Mouse (Mus musculus) kidney, postnatal 0 days (tissue): ENCODE results near the gene Psmb3. TPM values are rescaled to one million over a fixed set of nuclear protein-coding genes. Genes with fewer than 3 reads are reported as not detected.

Experiments used
- ATAC-seq: fragments of 200-750 bp; cut with Nextera tagmentation; replicated peaks from 2 replicates; pipeline ENCODE4 v1.8.0; 2017; ENCODE audit warnings: low read depth, moderate number of reproducible peaks, moderate TSS enrichment, moderate library complexity; ENCODE audit not compliant: low FRiP score
- DNase-seq: peaks from one replicate; pipeline ENCODE4 v3.0.0-alpha.2; 2016; ENCODE audit warnings: low spot score
- H3K27ac ChIP-seq: fragments of 300-500 bp; sonication (generic); 2 replicates; pipeline ENCODE4 v1.5.1; 2014; ENCODE audit warnings: mild to moderate bottlenecking
- H3K27me3 ChIP-seq: fragments of 300-500 bp; sonication (generic); 2 replicates; pipeline ENCODE4 v1.6.1; 2014; ENCODE audit warnings: low read length, mixed read lengths; ENCODE audit not compliant: insufficient read depth
- H3K36me3 ChIP-seq: fragments of 300-500 bp; sonication (generic); 2 replicates; pipeline ENCODE4 v1.6.1; 2014; ENCODE audit warnings: low read length, mixed read lengths; ENCODE audit not compliant: insufficient read depth
- H3K4me1 ChIP-seq: fragments of 300-500 bp; sonication (generic); replicated peaks from 2 replicates; pipeline ENCODE4 v1.6.1; 2014; ENCODE audit warnings: antibody characterized with exemption, low read length, mixed read lengths; ENCODE audit not compliant: insufficient read depth
- H3K4me2 ChIP-seq: fragments of 300-500 bp; sonication (generic); 2 replicates; pipeline ENCODE4 v1.6.1; 2014; ENCODE audit warnings: mild to moderate bottlenecking, low read length, moderate library complexity, mixed read lengths
- H3K4me3 ChIP-seq: fragments of 300-500 bp; sonication (generic); replicated peaks from 2 replicates; pipeline ENCODE4 v1.5.1; 2014; ENCODE audit warnings: low read depth, low read length
- H3K9ac ChIP-seq: fragments of 300-500 bp; sonication (generic); 2 replicates; pipeline ENCODE4 v1.6.1; 2014; ENCODE audit warnings: low read depth, low read length
- H3K9me3 ChIP-seq: fragments of 300-500 bp; sonication (generic); replicated peaks from 2 replicates; pipeline ENCODE4 v1.6.1; 2016; ENCODE audit warnings: low read length, inconsistent platforms, mixed read lengths
- CTCF ChIP-seq: IDR thresholded peaks from 2 replicates; pipeline ENCODE4 v1.5.1; 2016; ENCODE audit warnings: antibody characterized with exemption, low read depth, mild to moderate bottlenecking, moderate library complexity
- WGBS: fragments of 180-500 bp; shearing (Covaris S2); extraction: QIAGEN DNeasy Blood & Tissue Kit; methylation state at CpG from one replicate; pipeline ENCODE4 v1.1.7; 2014; 5-methylcytosine and 5-hydroxymethylcytosine counted together
- polyA plus RNA-seq: library from polyadenylated mRNA; unstranded; fragments of >200 nt; fragmentation: Nextera tagmentation; extraction: Ambion mirVana; gene quantifications from 2 replicates; pipeline ENCODE4 v1.2.1, GENCODE M21; 2015

Psmb3 gene
- polyA plus RNA-seq, 1 experiment from 2014 or later, result 541 TPM

DNA sequence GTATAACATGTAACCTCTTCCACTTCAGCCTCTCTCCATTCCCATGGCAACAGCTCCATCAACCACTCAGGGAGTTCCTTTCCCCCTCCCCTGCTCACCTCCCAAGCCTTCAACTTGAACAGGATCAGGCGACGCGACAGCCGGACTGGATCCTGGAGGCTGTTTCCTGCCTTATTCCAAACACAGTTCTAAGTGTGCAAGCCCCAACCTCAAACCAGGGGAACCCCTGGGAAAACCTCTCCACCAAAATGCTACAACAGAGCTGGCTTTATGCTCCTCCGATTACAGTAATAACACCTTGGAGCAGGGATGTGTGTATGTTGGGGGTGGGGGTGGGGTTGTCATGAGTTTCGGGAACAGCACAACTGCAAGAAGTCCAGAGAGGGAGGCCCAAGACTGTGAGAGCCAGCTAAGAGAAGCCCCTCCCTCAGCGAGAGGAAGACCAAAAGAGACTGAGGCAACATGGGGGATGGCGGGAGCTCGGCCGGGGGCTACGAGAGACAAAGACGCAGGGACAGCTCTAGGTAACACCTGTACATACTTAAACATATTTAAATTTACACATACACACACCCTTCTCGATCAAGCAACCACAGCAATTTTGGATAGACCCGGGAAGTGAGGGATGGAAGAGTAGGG, 5.2 kb upstream of the Psmb3 start:
- H3K9me3 ChIP-seq, result no peaks in the 10 kb centered on the region
- peak overlapping the region; percentile 93 for H3K4me2 ChIP-seq
- DNase-seq (peak; percentile 69), ATAC-seq (no peak)
- TF ChIP-seq CTCF, result no peak
- H3K27me3 ChIP-seq, result no peaks in the 10 kb centered on the region
- peak overlapping the region; percentile 98 for H3K27ac ChIP-seq
- H3K4me3 ChIP-seq, result peak overlapping the region; percentile 93
- under 1% methylated on average over 14 of the region's 14 CpGs for WGBS
- H3K9ac ChIP-seq, result peak overlapping the region; percentile 93
- H3K4me1 ChIP-seq, result peaks cover 35% of the 10 kb centered on the region
- H3K36me3 ChIP-seq, result 0 out of 2 replicates have a peak, but pooled peaks cover 4% of the 10 kb centered on the region

DNA sequence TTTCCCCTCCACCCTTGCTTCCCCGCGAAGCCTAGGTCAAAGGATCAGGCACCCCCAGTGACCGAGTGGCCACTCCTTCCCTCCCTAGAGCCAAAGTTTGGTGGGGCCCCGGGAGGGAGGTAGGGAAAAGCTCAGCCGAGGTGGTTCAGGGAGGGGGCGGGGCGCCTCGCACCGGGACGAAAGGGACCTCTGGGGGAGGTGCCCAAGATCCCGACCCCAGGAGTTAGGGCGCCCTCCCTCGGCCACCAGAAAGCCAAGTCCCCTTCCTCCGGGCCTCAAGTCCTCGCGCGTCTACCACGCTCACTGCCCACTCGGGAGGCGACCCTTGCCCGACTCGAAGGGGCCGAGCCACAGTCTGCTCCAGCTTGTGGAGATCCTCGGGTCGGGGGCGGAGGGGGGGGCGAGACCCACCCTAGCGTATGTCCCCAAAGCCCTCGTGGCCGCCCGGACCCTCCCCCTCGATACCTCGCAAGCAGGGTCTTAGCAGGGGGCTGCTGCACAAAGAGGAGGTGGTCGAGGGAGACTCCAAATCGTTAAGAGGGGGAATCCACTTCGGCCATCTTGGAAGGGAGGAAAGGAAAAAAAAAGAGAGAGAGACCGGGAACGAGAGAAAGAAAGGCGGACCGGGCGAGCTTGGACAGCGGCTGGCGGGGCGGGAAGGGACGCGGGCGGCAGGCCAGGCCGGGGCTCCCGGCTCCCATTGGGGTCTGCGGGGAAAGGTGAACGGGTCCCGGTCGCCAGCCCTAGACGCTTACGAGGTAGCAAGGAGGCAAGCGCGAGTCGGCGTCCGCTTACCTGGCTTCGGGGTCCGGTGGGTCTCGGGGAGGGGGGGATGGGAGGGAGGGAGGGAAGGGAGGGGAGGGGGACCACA, 4.2 kb upstream of the Psmb3 start:
- Histone ChIP-seq H3K36me3 (no peaks in the 10 kb centered on the region), H3K4me3 (peak overlapping the region; percentile 93), H3K27me3 (no peaks in the 10 kb centered on the region), H3K4me1 (peaks cover 35% of the 10 kb centered on the region), H3K4me2 (peak overlapping the region; percentile 93), H3K9me3 (no peaks in the 10 kb centered on the region), H3K27ac (peak overlapping the region; percentile 98), H3K9ac (peak overlapping the region; percentile 93)
- DNase-seq (peak; percentile 86), ATAC-seq (0 out of 2 replicates have a peak, but pooled peaks have one; percentile 1)
- WGBS, result 0% methylated on average over 59 of the region's 63 CpGs
- peak; percentile 62 for TF ChIP-seq CTCF

DNA sequence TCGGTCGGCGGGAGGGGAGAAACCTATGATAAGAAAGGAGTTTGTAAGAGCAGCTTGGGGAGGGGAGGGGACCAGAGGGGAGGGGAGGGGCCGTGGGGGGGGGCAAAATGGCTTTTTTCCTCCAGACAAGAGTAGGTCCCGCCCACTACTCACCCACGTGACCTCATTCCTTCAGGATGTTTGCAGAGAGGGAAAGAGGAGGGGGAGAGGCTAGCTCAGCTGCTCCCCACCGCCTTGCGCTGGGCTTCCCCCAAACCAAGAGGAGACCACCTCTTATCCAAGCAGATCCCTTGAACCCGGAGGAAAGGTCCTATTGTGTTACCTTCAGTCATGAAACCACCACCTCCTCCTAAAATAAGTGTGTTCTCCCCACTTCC, 3.6 kb upstream of the Psmb3 start:
- ATAC-seq (peak; percentile 6), DNase-seq (peak; percentile 98)
- Histone ChIP-seq H3K4me1 (peaks cover 35% of the 10 kb centered on the region), H3K4me2 (peak overlapping the region; percentile 93), H3K9ac (peak overlapping the region; percentile 93), H3K9me3 (no peaks in the 10 kb centered on the region), H3K27ac (peak overlapping the region; percentile 98), H3K4me3 (peak overlapping the region; percentile 93), H3K27me3 (no peaks in the 10 kb centered on the region), H3K36me3 (no peaks in the 10 kb centered on the region)
- whole genome bisulfite sequencing, result 5% methylated on average over 4 of the region's 9 CpGs
- TF ChIP-seq CTCF, result no peak

DNA sequence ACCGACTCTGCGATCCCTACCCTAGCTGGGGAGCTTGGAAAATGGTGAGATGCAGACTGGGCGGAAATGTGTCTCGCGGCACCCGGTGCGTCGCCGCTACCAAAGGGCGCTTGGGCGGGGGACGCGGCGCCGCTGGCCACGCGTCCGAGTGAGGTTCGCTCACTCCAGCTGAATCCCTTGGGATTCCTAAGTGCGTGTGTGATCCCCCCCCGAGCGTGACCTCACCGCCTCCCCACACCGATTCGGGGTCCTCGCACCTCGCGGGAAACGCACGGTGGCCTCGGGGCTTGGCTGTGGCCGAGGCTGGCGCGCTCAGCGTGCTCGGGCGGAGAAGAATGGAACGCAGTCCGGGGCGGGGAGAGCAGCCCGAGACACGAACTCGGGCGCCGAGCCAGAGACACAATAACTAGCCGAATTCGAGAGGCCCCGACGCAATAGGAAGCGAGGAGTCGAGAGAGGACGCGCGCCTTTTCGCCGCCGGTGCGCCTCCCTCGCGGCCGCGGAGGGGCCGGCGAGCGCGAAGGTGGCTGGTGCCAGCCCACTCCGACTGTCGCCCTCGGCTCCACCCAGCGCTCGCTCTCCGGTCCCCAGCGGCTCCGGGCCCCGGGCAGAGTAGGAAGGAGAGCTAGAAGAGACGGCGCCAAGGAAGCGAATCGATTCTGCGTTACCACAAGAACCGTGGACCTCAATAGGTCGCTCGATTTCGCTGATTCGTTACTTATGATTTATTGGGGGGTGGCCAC, 3.0 kb upstream of the Psmb3 start, which contains the start of gene Pcgf2:
Pcgf2 (minus strand) TSS at position 495 of the 743 bp plus-strand sequence.
- WGBS, result under 1% methylated on average over 85 of the region's 85 CpGs
- TF ChIP-seq CTCF, result no peak

DNA sequence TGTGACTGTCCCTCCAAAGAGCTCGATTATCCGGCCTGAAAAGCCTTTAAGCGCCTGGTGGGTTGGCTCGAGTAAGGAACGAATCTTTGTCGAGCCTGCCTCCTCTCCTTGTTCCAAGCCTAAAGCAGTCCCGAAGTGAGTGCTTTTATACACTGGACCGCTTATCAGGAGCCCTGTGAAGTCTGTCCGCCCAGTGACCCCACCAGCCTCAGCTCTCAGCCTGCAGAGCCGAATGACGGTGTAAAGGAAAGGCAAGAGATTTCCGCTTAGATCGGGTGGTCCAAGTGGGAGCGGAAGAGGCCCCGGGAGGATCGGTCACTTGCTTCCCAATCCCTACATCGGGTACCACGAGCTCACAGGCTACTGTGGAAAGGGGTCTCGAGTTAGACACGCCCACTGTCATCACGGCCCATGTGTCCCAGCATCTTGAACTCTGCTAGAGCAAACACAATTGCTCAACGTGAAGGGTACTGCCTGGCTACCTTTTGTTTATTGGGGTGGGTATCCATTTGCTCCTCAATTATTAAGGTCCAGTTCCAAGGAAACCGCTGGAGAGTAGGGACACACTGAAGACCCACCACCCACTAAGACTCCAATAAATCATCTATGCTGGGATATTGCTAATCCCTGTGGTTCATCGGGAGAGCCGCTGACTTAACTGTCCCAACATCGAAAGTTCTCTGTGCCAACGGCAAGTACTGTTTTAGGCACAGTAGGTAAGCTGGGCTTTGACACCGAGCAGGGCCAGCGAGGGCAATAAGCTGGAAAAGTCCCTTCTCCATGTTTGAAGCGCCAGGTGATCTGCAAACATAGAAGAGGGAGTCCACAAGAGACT, 2.2 kb upstream of the Psmb3 start:
- WGBS, result 16% methylated on average over 30 of the region's 30 CpGs
- Histone ChIP-seq H3K4me1 (peaks cover 29% of the 10 kb centered on the region), H3K27ac (peak overlapping the region; percentile 98), H3K9ac (peak overlapping the region; percentile 93), H3K4me3 (peak overlapping the region; percentile 93), H3K4me2 (peak overlapping the region; percentile 93), H3K9me3 (no peaks in the 10 kb centered on the region), H3K27me3 (no peaks in the 10 kb centered on the region), H3K36me3 (no peaks in the 10 kb centered on the region)
- DNase-seq, result peak; percentile 66
- no peak for ATAC-seq
- TF ChIP-seq CTCF, result no peak

More for the DNA sequence above, 3.0 kb upstream of the Psmb3 start, which contains the start of gene Pcgf2:
- Histone ChIP-seq H3K9ac (peak within 1 kb of the TSS; percentile 93), H3K36me3 (no peaks in the 10 kb centered on the region), H3K4me3 (peak within 1 kb of the TSS; percentile 93), H3K27ac (peak within 1 kb of the TSS; percentile 98), H3K27me3 (no peaks in the 10 kb centered on the region), H3K4me1 (peaks cover 35% of the 10 kb centered on the region), H3K9me3 (no peaks in the 10 kb centered on the region), H3K4me2 (peak within 1 kb of the TSS; percentile 93)
- DNase-seq (peak; percentile 87), ATAC-seq (0 out of 2 replicates have a peak, but pooled peaks have one; percentile 3)
